Mouse (Mus musculus) ES-E14 (cell line): Measurements from ENCODE around the gene Psmf1. TPM values are rescaled to one million over a fixed set of nuclear protein-coding genes. Genes with fewer than 3 reads are reported as not detected.

Experiments used
- DNase-seq: peaks from one replicate; pipeline ENCODE4 v3.0.0-alpha.2; 2013; ENCODE audit warnings: low read depth, low spot score
- H3K27ac ChIP-seq: 2 replicates; pipeline ENCODE4 v1.5.1; 2012; ENCODE audit warnings: low read depth, mild to moderate bottlenecking, low read length, moderate library complexity, mixed read lengths; ENCODE audit not compliant: poor library complexity, insufficient read depth, severe bottlenecking
- H3K36me3 ChIP-seq: 2 replicates; pipeline ENCODE4 v1.6.1; 2012; ENCODE audit warnings: mild to moderate bottlenecking, low read length, moderate library complexity, mixed read lengths; ENCODE audit not compliant: control insufficient read depth, poor library complexity, insufficient read depth, severe bottlenecking
- H3K4me1 ChIP-seq, 2 experiments: fragments of 150-350 bp in 1 of 2; sonication (generic) in 1 of 2; 2 replicates each; pipeline ENCODE4 v1.6.1; 2012; ENCODE audit warnings: low read length in 2 of 2, mild to moderate bottlenecking in 1 of 2, mixed read lengths in 1 of 2; ENCODE audit not compliant: control insufficient read depth in 2 of 2, insufficient read depth in 2 of 2, poor library complexity in 1 of 2
- H3K4me3 ChIP-seq, 2 experiments: fragments of 150-350 bp in 1 of 2; sonication (generic) in 1 of 2; 2 replicates each; pipeline ENCODE4 v1.5.1; 2012; ENCODE audit warnings: low read length in 2 of 2, low read depth in 1 of 2, mild to moderate bottlenecking in 1 of 2, mixed read lengths in 1 of 2; ENCODE audit not compliant: insufficient read depth in 1 of 2, poor library complexity in 1 of 2, severe bottlenecking in 1 of 2
- H3K9ac ChIP-seq: 2 replicates; pipeline ENCODE4 v1.6.1; 2012; ENCODE audit warnings: low read depth, mild to moderate bottlenecking, low read length, mixed read lengths; ENCODE audit not compliant: poor library complexity, insufficient read depth, severe bottlenecking
- H3K9me3 ChIP-seq: fragments of 150-350 bp; sonication (generic); 2 replicates; pipeline ENCODE4 v1.6.1; 2012; ENCODE audit warnings: low read depth, mild to moderate bottlenecking, low read length; ENCODE audit not compliant: control insufficient read depth, insufficient read depth
- CHD2 ChIP-seq: IDR thresholded peaks from 2 replicates; pipeline ENCODE4 v1.6.1; 2014; ENCODE audit warnings: mild to moderate bottlenecking, low read depth, low read length, inconsistent platforms
- HCFC1 ChIP-seq: IDR thresholded peaks from 2 replicates; pipeline ENCODE4 v1.6.1; 2012; ENCODE audit warnings: low read length, inconsistent platforms, borderline replicate concordance; ENCODE audit not compliant: insufficient read depth
- MAFK ChIP-seq: IDR thresholded peaks from 2 replicates; pipeline ENCODE4 v1.6.1; 2014; ENCODE audit warnings: mild to moderate bottlenecking, low read depth, low read length, inconsistent platforms; ENCODE audit not compliant: insufficient read depth
- ZC3H11A ChIP-seq: IDR thresholded peaks from 2 replicates; pipeline ENCODE4 v1.6.1; 2012; ENCODE audit warnings: low read depth, mild to moderate bottlenecking, inconsistent platforms, low read length, borderline replicate concordance
- ZNF384 ChIP-seq: IDR thresholded peaks from 2 replicates; pipeline ENCODE4 v1.6.1; 2012; ENCODE audit warnings: low read depth, low read length, inconsistent platforms
- in situ Hi-C, 2 experiments: fragments of 600-800 bp; cut with MboI; formaldehyde crosslinking; loops; one replicate each; pipeline ENCODE4 v1.15.1; 2025; ENCODE audit warnings: low sequenced_read_pairs in 2 of 2, inconsistent platforms in 1 of 2; ENCODE audit not compliant: unreplicated experiment in 2 of 2
- total RNA-seq: library from RNA; depleted of rRNA; stranded (reverse); fragments of 300-350 nt; gene quantifications from 2 replicates; pipeline ENCODE4 v1.2.3, GENCODE M21; 2012

Psmf1 gene
- total RNA-seq, 1 experiment = 21.7 TPM

DNA sequence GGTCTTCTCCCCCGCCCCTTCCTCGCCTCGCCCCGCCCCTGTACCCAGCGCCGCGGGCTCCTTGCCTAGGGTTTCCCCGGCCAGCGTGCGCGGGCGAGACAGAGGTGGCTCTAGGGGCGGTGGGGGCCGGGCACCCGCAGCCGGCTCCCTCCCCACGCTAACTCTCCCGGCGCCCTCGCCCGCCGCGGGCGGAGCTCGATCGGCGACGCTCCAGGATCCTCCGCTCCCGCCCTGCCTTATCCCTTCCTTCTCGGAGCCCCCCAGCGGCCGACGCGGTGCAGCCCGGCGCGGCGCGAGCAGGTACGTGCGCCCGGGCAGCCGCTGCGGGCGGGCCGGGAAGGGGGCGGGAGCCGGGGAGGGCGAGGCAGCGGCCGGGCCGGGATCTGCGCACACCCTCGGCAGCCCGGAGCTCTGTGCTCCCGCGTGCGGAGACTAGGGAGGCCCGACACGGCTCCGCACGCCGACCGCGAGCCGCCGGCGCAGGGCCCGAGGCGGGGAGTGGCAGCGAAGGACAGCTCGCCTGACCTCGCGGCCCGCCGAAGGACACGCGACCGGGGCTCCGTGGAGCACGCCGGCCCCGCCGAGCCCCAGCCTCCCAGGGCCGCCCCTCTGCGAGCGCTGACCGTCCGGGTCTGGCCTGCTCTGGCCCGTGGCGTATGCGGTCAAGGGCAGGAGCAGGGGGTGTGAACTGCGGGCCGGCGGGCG is 41.7 kb downstream of the Psmf1 start:
- in situ Hi-C loops = no loop called here

DNA sequence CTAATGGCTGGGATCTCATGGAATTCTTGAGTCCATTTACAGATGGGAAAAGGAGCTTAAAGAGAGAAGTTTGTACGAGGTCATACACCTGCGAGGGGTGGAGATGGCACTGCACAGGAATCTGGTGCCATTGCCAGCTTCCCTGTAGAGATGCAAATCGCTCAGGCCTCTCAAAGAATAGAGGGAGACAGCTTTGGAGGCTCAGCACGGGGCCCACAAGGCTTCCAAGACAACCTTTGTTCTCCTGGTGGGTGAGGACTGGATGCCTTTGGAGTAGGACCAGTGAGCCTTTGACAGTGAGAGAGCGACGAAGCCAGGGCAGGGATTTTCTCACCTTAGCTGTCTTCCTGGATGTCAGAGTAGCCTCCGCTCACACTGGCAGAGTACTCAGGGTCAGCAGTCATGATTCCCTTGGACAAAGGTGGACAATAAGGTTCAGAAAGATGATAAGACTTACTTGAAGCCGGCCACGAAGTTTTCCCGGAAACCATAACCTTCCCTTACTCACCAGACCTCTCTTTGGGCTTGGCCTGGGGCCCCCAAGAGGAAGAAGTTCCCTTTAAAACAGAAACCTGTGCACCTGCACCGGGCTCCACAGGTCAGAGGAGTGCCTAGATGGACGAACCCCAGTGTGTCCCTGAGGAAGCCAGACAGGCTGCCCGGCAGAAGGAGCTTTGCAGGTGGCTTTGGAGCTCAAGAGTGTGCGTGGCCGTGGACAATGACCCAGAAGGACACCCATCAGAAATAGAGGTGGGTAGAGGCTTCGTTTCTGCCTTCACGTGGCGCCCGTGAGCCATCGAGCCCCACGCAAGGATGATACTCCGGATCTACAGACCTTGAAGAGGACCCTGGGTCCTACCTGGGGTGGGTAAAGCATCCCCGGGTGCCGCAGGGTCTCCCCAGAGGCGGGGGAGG is 42.5 kb downstream of the Psmf1 start, which contains the start of gene Tmem74b:
Tmem74b (plus strand) TSS at position 778 of the 915 bp plus-strand sequence.
- Histone ChIP-seq H3K9me3 (no peaks in the 10 kb centered on the region), H3K4me3 (peak within 1 kb of the TSS; percentile 66 to 84), H3K4me1 (peaks cover 0 to 9% of the 10 kb centered on the region in 2 experiments; a peak in 2 of 4 replicates), H3K9ac (peak within 1 kb of the TSS; percentile 77), H3K36me3 (no peaks in the 10 kb centered on the region), H3K27ac (no peak within 1 kb of the TSS)
- in situ Hi-C loops = no loop called here
- TF ChIP-seq ZC3H11A (no peak), MAFK (no peak), HCFC1 (no peak)
- no peak for DNase-seq

More for the DNA sequence above, 41.7 kb downstream of the Psmf1 start:
- H3K9me3 ChIP-seq = no peaks in the 10 kb centered on the region
- no peaks in the 10 kb centered on the region for H3K36me3 ChIP-seq
- peaks cover 0 to 9% of the 10 kb centered on the region in 2 experiments; a peak in 2 of 4 replicates for H3K4me1 ChIP-seq
- no peak for DNase-seq
- H3K9ac ChIP-seq = peak overlapping the region; percentile 77
- H3K27ac ChIP-seq = no peak overlapping the region
- H3K4me3 ChIP-seq = peak overlapping the region; percentile 66 to 84
- TF ChIP-seq ZNF384 (no peak), HCFC1 (no peak), MAFK (no peak), CHD2 (no peak), ZC3H11A (no peak)

DNA sequence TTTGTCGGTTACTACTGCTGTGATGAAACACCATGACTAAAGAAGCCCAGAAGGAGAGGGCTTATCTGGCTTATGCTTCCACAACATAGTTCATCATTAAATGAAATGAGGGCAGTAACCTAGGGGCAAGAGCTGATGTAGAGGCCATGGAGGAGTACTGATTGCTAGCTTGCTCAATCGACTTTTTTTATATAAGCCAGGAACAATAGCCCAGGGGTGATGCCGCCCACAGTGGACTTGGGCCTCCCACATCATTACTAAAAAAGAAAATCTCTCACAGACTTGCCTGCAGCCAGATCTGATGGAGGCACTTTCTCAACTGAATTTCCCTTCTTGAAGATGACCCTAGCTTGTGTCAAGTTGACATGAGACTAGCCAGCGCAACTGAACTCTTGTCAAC is 61.0 kb downstream of the Psmf1 start:
- H3K4me1 ChIP-seq = no peaks in the 10 kb centered on the region
- in situ Hi-C loops = no loop called here
- H3K36me3 ChIP-seq = no peaks in the 10 kb centered on the region
- no peak for DNase-seq
- no peaks in the 10 kb centered on the region for H3K9me3 ChIP-seq
- no peak overlapping the region for H3K27ac ChIP-seq
- TF ChIP-seq ZNF384 (no peak), ZC3H11A (no peak), CHD2 (no peak), HCFC1 (no peak), MAFK (no peak)
- no peak overlapping the region for H3K4me3 ChIP-seq
- H3K9ac ChIP-seq = no peak overlapping the region

DNA sequence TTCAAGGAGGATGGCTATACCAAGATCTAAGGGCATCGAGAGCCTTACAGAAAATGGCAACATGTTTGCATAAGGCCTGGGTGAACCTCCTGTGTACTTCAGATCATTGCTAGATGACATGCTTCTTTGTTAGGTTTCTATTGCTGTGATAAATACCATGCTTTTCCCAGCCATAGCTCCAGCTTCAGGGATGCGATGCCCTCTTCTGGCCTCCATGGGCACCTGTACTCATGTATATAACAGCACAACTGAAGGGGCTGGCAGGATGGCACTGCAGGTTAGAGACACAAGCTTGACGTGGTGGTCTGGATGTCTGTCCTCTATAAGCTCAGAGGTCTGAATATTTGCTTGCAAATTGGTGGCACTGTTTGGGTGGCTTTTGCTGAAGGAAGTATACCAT is 61.6 kb downstream of the Psmf1 start:
- no peak for DNase-seq
- TF ChIP-seq ZC3H11A (peak; percentile 26; the same call in 1 of the 2 replicates), MAFK (no peak), HCFC1 (no peak), CHD2 (no peak)
- in situ Hi-C loops = no loop called here

More for the DNA sequence above, 61.6 kb downstream of the Psmf1 start:
- Histone ChIP-seq H3K36me3 (no peaks in the 10 kb centered on the region), H3K27ac (no peak overlapping the region), H3K9me3 (no peaks in the 10 kb centered on the region), H3K4me3 (no peak overlapping the region), H3K4me1 (no peaks in the 10 kb centered on the region), H3K9ac (no peak overlapping the region)
